Mouse (Mus musculus): Measurements from ENCODE around the gene 1700016D06Rik. TPM values are rescaled to one million over a fixed set of nuclear protein-coding genes. Genes with fewer than 3 reads are reported as not detected.

The 1700016D06Rik gene
- polyA plus RNA-seq, 1 experiment from 2014 or later: not detected

DNA sequence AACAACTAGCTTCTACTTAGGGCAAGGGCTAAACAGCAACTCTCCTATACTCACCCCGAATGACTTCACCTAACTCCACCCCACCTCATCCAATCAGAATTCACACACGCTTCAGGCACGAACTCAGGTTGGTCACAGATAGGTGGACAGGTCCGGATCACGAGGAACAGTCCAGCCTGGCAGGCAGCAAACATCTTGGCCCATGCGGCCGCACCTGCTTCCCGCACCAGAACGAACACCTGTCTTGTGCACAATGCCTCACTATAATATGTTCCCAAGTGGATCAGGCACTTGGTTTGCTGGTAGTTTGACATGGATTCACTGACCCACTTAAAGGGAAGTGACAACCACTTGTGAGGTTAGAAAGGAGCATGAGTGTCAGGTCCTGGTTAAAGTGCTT is 92.0 kb downstream of the 1700016D06Rik start:
- Histone ChIP-seq H3K4me3 (ENCODE audit: low read length) (no peak overlapping the region), H3K9ac (ENCODE audit: low read depth, low read length) (no peak overlapping the region), H3K9me3 (ENCODE audit: control insufficient read depth, low read length) (no peaks in the 10 kb centered on the region), H3K4me2 (ENCODE audit: low read length) (no peak overlapping the region), H3K27ac (ENCODE audit: low read depth, low read length) (no peak overlapping the region), H3K27me3 (replicated peaks; ENCODE audit: control insufficient read depth, insufficient read depth, low read length) (no peaks in the 10 kb centered on the region), H3K4me1 (ENCODE audit: control insufficient read depth, insufficient read depth, low read depth, low read length) (no peaks in the 10 kb centered on the region), H3K36me3 (ENCODE audit: control insufficient read depth, insufficient read depth, low read length) (peaks cover 6% of the 10 kb centered on the region)
- no peak for ATAC-seq
- over 99% methylated on average over 9 of the region's 9 CpGs for WGBS

Small RNAs within 50 kb of the gene (microRNA-seq; reads per million reads assigned to microRNA genes)
- gene Mir7238: 1.2 reads per million

Other genes with a start within 250 kb of the 1700016D06Rik start
- 1.5 and 1.6 TPM in 2 replicates for gene Rab20, start 222.4 kb downstream of the 1700016D06Rik start, polyA plus RNA-seq (2015; fragmentation: Nextera tagmentation; extraction: Ambion mirVana)
- 133 and 146 TPM in 2 replicates for gene Naxd, start 203.6 kb downstream of the 1700016D06Rik start, polyA plus RNA-seq (2015; fragmentation: Nextera tagmentation; extraction: Ambion mirVana)
- gene Cars2, start 150.3 kb downstream of the 1700016D06Rik start, polyA plus RNA-seq (2015; fragmentation: Nextera tagmentation; extraction: Ambion mirVana): 25.2 and 25.5 TPM in 2 replicates
- gene Ing1, start 145.5 kb downstream of the 1700016D06Rik start, polyA plus RNA-seq (2015; fragmentation: Nextera tagmentation; extraction: Ambion mirVana): 31.3 and 36.3 TPM in 2 replicates
- 71.4 and 80.5 TPM in 2 replicates for gene Ankrd10, start 65.3 kb downstream of the 1700016D06Rik start, polyA plus RNA-seq (2015; fragmentation: Nextera tagmentation; extraction: Ambion mirVana)
- 57.4 and 68.5 TPM in 2 replicates for gene Arhgef7, start 26.7 kb upstream of the 1700016D06Rik start, polyA plus RNA-seq (2015; fragmentation: Nextera tagmentation; extraction: Ambion mirVana)
- gene Tex29, start 139.4 kb upstream of the 1700016D06Rik start, polyA plus RNA-seq (2015; fragmentation: Nextera tagmentation; extraction: Ambion mirVana): 0.26 and 0.49 TPM in 2 replicates